Mouse (Mus musculus): ENCODE measurements around the gene Elovl7. TPM values are rescaled to one million over a fixed set of nuclear protein-coding genes. Genes with fewer than 3 reads are reported as not detected.

Gene Elovl7
- polyA plus RNA-seq, 1 experiment = 0.51 TPM

GRCm38 (mm10) chr13:108207447-108207846 is 6.8 kb upstream of the Elovl7 start:
- TF ChIP-seq CTCF (IDR thresholded peaks at IDR 0.05; ENCODE audit: control insufficient read depth, insufficient read depth, insufficient read length) = no peak
- TF ChIP-seq USF1 (IDR thresholded peaks at IDR 0.05; ENCODE audit: low read depth) = no peak
- no peak for TF ChIP-seq FOSL1 (IDR thresholded peaks at IDR 0.05; ENCODE audit: insufficient read depth, low read length, poor library complexity, severe bottlenecking)
- TF ChIP-seq MYOD1 (IDR thresholded peaks at IDR 0.05; ENCODE audit: control insufficient read depth, insufficient read length, low read depth) = no peak
- TF ChIP-seq MYOG (IDR thresholded peaks at IDR 0.05; ENCODE audit: control insufficient read depth, extremely low read depth, insufficient read length) = no peak
- no peak for TF ChIP-seq CEBPB (IDR thresholded peaks at IDR 0.05; ENCODE audit: low read depth)
- TF ChIP-seq MAX (IDR thresholded peaks at IDR 0.05) = no peak
- H3K36me3 ChIP-seq (ENCODE audit: control insufficient read depth, insufficient read depth) = no peaks in the 10 kb centered on the region
- no peaks in the 10 kb centered on the region for H3K79me3 ChIP-seq (ENCODE audit: low read depth)
- H3K4me3 ChIP-seq (ENCODE audit: insufficient read depth, poor library complexity, severe bottlenecking) = no peak overlapping the region
- no peak overlapping the region for H3ac ChIP-seq (ENCODE audit: control insufficient read depth, insufficient read length, low read depth)
- H3K27me3 ChIP-seq (ENCODE audit: control insufficient read depth, insufficient read depth, insufficient read length) = no peaks in the 10 kb centered on the region
- H3K79me2 ChIP-seq (ENCODE audit: control insufficient read depth, insufficient read depth) = no peaks in the 10 kb centered on the region

GRCm38 (mm10) chr13:108208090-108208489 is 6.1 kb upstream of the Elovl7 start:
- no peak for TF ChIP-seq MYOD1 (IDR thresholded peaks at IDR 0.05; ENCODE audit: control insufficient read depth, insufficient read length, low read depth)
- no peak for TF ChIP-seq CTCF (IDR thresholded peaks at IDR 0.05; ENCODE audit: control insufficient read depth, insufficient read depth, insufficient read length)
- no peak for TF ChIP-seq CEBPB (IDR thresholded peaks at IDR 0.05; ENCODE audit: low read depth)
- TF ChIP-seq MAX (IDR thresholded peaks at IDR 0.05) = no peak
- no peak for TF ChIP-seq USF1 (IDR thresholded peaks at IDR 0.05; ENCODE audit: low read depth)
- no peak for TF ChIP-seq MYOG (IDR thresholded peaks at IDR 0.05; ENCODE audit: control insufficient read depth, extremely low read depth, insufficient read length)
- TF ChIP-seq FOSL1 (IDR thresholded peaks at IDR 0.05; ENCODE audit: insufficient read depth, low read length, poor library complexity, severe bottlenecking) = no peak
- H3ac ChIP-seq (ENCODE audit: control insufficient read depth, insufficient read length, low read depth) = no peak overlapping the region
- no peaks in the 10 kb centered on the region for H3K79me2 ChIP-seq (ENCODE audit: control insufficient read depth, insufficient read depth)
- no peak overlapping the region for H3K4me3 ChIP-seq (ENCODE audit: insufficient read depth, poor library complexity, severe bottlenecking)
- H3K27me3 ChIP-seq (ENCODE audit: control insufficient read depth, insufficient read depth, insufficient read length) = no peaks in the 10 kb centered on the region
- no peaks in the 10 kb centered on the region for H3K36me3 ChIP-seq (ENCODE audit: control insufficient read depth, insufficient read depth)
- no peaks in the 10 kb centered on the region for H3K79me3 ChIP-seq (ENCODE audit: low read depth)

GRCm38 (mm10) chr13:108210960-108211359 is 3.2 kb upstream of the Elovl7 start:
- no peaks in the 10 kb centered on the region for H3K27me3 ChIP-seq (ENCODE audit: control insufficient read depth, insufficient read depth, insufficient read length)
- TF ChIP-seq FOSL1 (IDR thresholded peaks at IDR 0.05; ENCODE audit: insufficient read depth, low read length, poor library complexity, severe bottlenecking) = no peak
- TF ChIP-seq CEBPB (IDR thresholded peaks at IDR 0.05; ENCODE audit: low read depth) = no peak
- no peak for TF ChIP-seq USF1 (IDR thresholded peaks at IDR 0.05; ENCODE audit: low read depth)
- no peak for TF ChIP-seq MAX (IDR thresholded peaks at IDR 0.05)
- no peak for TF ChIP-seq CTCF (IDR thresholded peaks at IDR 0.05; ENCODE audit: control insufficient read depth, insufficient read depth, insufficient read length)
- TF ChIP-seq MYOD1 (IDR thresholded peaks at IDR 0.05; ENCODE audit: control insufficient read depth, insufficient read length, low read depth) = no peak
- TF ChIP-seq MYOG (IDR thresholded peaks at IDR 0.05; ENCODE audit: control insufficient read depth, extremely low read depth, insufficient read length) = no peak
- H3ac ChIP-seq (ENCODE audit: control insufficient read depth, insufficient read length, low read depth) = no peak overlapping the region
- H3K79me3 ChIP-seq (ENCODE audit: low read depth) = no peaks in the 10 kb centered on the region
- H3K36me3 ChIP-seq (ENCODE audit: control insufficient read depth, insufficient read depth) = no peaks in the 10 kb centered on the region
- no peak overlapping the region for H3K4me3 ChIP-seq (ENCODE audit: insufficient read depth, poor library complexity, severe bottlenecking)
- no peaks in the 10 kb centered on the region for H3K79me2 ChIP-seq (ENCODE audit: control insufficient read depth, insufficient read depth)

- no peaks in the 10 kb centered on the region for H3K79me2 ChIP-seq (ENCODE audit: control insufficient read depth, insufficient read depth)
- no peak overlapping the region for H3ac ChIP-seq (ENCODE audit: control insufficient read depth, insufficient read length, low read depth)
- no peak overlapping the region for H3K4me3 ChIP-seq (ENCODE audit: insufficient read depth, poor library complexity, severe bottlenecking)
- no peaks in the 10 kb centered on the region for H3K79me3 ChIP-seq (ENCODE audit: low read depth)
- TF ChIP-seq CEBPB (IDR thresholded peaks at IDR 0.05; ENCODE audit: low read depth) = no peak
- no peak for TF ChIP-seq MYOD1 (IDR thresholded peaks at IDR 0.05; ENCODE audit: control insufficient read depth, insufficient read length, low read depth)
- no peak for TF ChIP-seq CTCF (IDR thresholded peaks at IDR 0.05; ENCODE audit: control insufficient read depth, insufficient read depth, insufficient read length)
- no peak for TF ChIP-seq MYOG (IDR thresholded peaks at IDR 0.05; ENCODE audit: control insufficient read depth, extremely low read depth, insufficient read length)
- no peak for TF ChIP-seq MAX (IDR thresholded peaks at IDR 0.05)
- TF ChIP-seq USF1 (IDR thresholded peaks at IDR 0.05; ENCODE audit: low read depth) = no peak
- TF ChIP-seq FOSL1 (IDR thresholded peaks at IDR 0.05; ENCODE audit: insufficient read depth, low read length, poor library complexity, severe bottlenecking) = no peak
- H3K36me3 ChIP-seq (ENCODE audit: control insufficient read depth, insufficient read depth) = no peaks in the 10 kb centered on the region
- H3K27me3 ChIP-seq (ENCODE audit: control insufficient read depth, insufficient read depth, insufficient read length) = no peaks in the 10 kb centered on the region
Measured at GRCm38 (mm10) chr13:108212397-108213018, 1.7 kb upstream of the Elovl7 start.

GRCm38 (mm10) chr13:108214485-108215107 is 392 bp downstream of the Elovl7 start:
- peak overlapping the region; percentile 26 for H3K4me3 ChIP-seq (ENCODE audit: insufficient read depth, poor library complexity, severe bottlenecking)
- no peaks in the 10 kb centered on the region for H3K36me3 ChIP-seq (ENCODE audit: control insufficient read depth, insufficient read depth)
- no peaks in the 10 kb centered on the region for H3K79me2 ChIP-seq (ENCODE audit: control insufficient read depth, insufficient read depth)
- peak overlapping the region; percentile 68 for H3ac ChIP-seq (ENCODE audit: control insufficient read depth, insufficient read length, low read depth)
- TF ChIP-seq USF1 (IDR thresholded peaks at IDR 0.05; ENCODE audit: low read depth) = no peak
- TF ChIP-seq FOSL1 (IDR thresholded peaks at IDR 0.05; ENCODE audit: insufficient read depth, low read length, poor library complexity, severe bottlenecking) = no peak
- no peak for TF ChIP-seq MYOD1 (IDR thresholded peaks at IDR 0.05; ENCODE audit: control insufficient read depth, insufficient read length, low read depth)
- TF ChIP-seq MAX (IDR thresholded peaks at IDR 0.05) = no peak
- TF ChIP-seq MYOG (IDR thresholded peaks at IDR 0.05; ENCODE audit: control insufficient read depth, extremely low read depth, insufficient read length) = no peak
- TF ChIP-seq CTCF (IDR thresholded peaks at IDR 0.05; ENCODE audit: control insufficient read depth, insufficient read depth, insufficient read length) = no peak
- no peak for TF ChIP-seq CEBPB (IDR thresholded peaks at IDR 0.05; ENCODE audit: low read depth)
- peaks cover 5% of the 10 kb centered on the region for H3K27me3 ChIP-seq (ENCODE audit: control insufficient read depth, insufficient read depth, insufficient read length)
- no peaks in the 10 kb centered on the region for H3K79me3 ChIP-seq (ENCODE audit: low read depth)

Measured in C2C12 (cell line).